Mouse (Mus musculus): ENCODE data around the gene Abcc4. TPM values are rescaled to one million over a fixed set of nuclear protein-coding genes. Genes with fewer than 3 reads are reported as not detected.
A peak's percentile ranks its signal among the peaks of the same experiment; 100 is the strongest.
"Not testable (repeated sequence)": the region's sequence is repeated elsewhere in the genome, so short reads cannot be mapped to it uniquely, and the experiment has no call there.

Gene Abcc4
- total RNA-seq, 1 experiment from 2014 or later: 13.3 TPM

GRCm38 (mm10) chr14:118691404-118691803, 14.6 kb downstream of the Abcc4 start:
- ATAC-seq (replicated peaks in 1 of 2; ENCODE audit: insufficient read depth in 1 of 2, low FRiP score in 2 of 2, low TSS enrichment in 1 of 2, low read depth in 1 of 2, poor library complexity in 2 of 2, severe bottlenecking in 2 of 2): no peak

GRCm38 (mm10) chr14:118690921-118691320, 15.1 kb downstream of the Abcc4 start:
- ATAC-seq (replicated peaks in 1 of 2; ENCODE audit: insufficient read depth in 1 of 2, low FRiP score in 2 of 2, low TSS enrichment in 1 of 2, low read depth in 1 of 2, poor library complexity in 2 of 2, severe bottlenecking in 2 of 2): peak; percentile 84 to 88

GRCm38 (mm10) chr14:118690336-118690735, 15.7 kb downstream of the Abcc4 start:
- 0 out of 4 replicates have a peak, but pooled peaks of 1 of the 2 experiments have one; percentile 6 for ATAC-seq (replicated peaks in 1 of 2; ENCODE audit: insufficient read depth in 1 of 2, low FRiP score in 2 of 2, low TSS enrichment in 1 of 2, low read depth in 1 of 2, poor library complexity in 2 of 2, severe bottlenecking in 2 of 2)

GRCm38 (mm10) chr14:118688643-118689042, 17.4 kb downstream of the Abcc4 start:
- ATAC-seq (replicated peaks in 1 of 2; ENCODE audit: insufficient read depth in 1 of 2, low FRiP score in 2 of 2, low TSS enrichment in 1 of 2, low read depth in 1 of 2, poor library complexity in 2 of 2, severe bottlenecking in 2 of 2): no peak

GRCm38 (mm10) chr14:118686861-118687260, 19.2 kb downstream of the Abcc4 start:
- no peak for ATAC-seq (replicated peaks in 1 of 2; ENCODE audit: insufficient read depth in 1 of 2, low FRiP score in 2 of 2, low TSS enrichment in 1 of 2, low read depth in 1 of 2, poor library complexity in 2 of 2, severe bottlenecking in 2 of 2)

GRCm38 (mm10) chr14:118685572-118685971, 20.4 kb downstream of the Abcc4 start:
- no peak for ATAC-seq (replicated peaks in 1 of 2; ENCODE audit: insufficient read depth in 1 of 2, low FRiP score in 2 of 2, low TSS enrichment in 1 of 2, low read depth in 1 of 2, poor library complexity in 2 of 2, severe bottlenecking in 2 of 2)

GRCm38 (mm10) chr14:118682339-118683034, 23.5 kb downstream of the Abcc4 start:
- 0 out of 4 replicates have a peak, but pooled peaks have one; percentile 26 to 27 for ATAC-seq (replicated peaks in 1 of 2; ENCODE audit: insufficient read depth in 1 of 2, low FRiP score in 2 of 2, low TSS enrichment in 1 of 2, low read depth in 1 of 2, poor library complexity in 2 of 2, severe bottlenecking in 2 of 2)

GRCm38 (mm10) chr14:118681087-118681486, 24.9 kb downstream of the Abcc4 start:
- no peak; a peak in 1 of 4 replicates for ATAC-seq (replicated peaks in 1 of 2; ENCODE audit: insufficient read depth in 1 of 2, low FRiP score in 2 of 2, low TSS enrichment in 1 of 2, low read depth in 1 of 2, poor library complexity in 2 of 2, severe bottlenecking in 2 of 2)

- ATAC-seq (replicated peaks in 1 of 2; ENCODE audit: insufficient read depth in 1 of 2, low FRiP score in 2 of 2, low TSS enrichment in 1 of 2, low read depth in 1 of 2, poor library complexity in 2 of 2, severe bottlenecking in 2 of 2): no peak
Measured at GRCm38 (mm10) chr14:118678279-118678985, 27.6 kb downstream of the Abcc4 start.

- ATAC-seq (replicated peaks in 1 of 2; ENCODE audit: insufficient read depth in 1 of 2, low FRiP score in 2 of 2, low TSS enrichment in 1 of 2, low read depth in 1 of 2, poor library complexity in 2 of 2, severe bottlenecking in 2 of 2): no peak
Measured at GRCm38 (mm10) chr14:118676308-118676994, 29.6 kb downstream of the Abcc4 start.

- peak; percentile 80 to 85 for ATAC-seq (replicated peaks in 1 of 2; ENCODE audit: insufficient read depth in 1 of 2, low FRiP score in 2 of 2, low TSS enrichment in 1 of 2, low read depth in 1 of 2, poor library complexity in 2 of 2, severe bottlenecking in 2 of 2)
Measured at GRCm38 (mm10) chr14:118674705-118675139, 31.3 kb downstream of the Abcc4 start.

- no peak; a peak in 1 of 4 replicates for ATAC-seq (replicated peaks in 1 of 2; ENCODE audit: insufficient read depth in 1 of 2, low FRiP score in 2 of 2, low TSS enrichment in 1 of 2, low read depth in 1 of 2, poor library complexity in 2 of 2, severe bottlenecking in 2 of 2)
Measured at GRCm38 (mm10) chr14:118674224-118674623, 31.8 kb downstream of the Abcc4 start.

- ATAC-seq (replicated peaks in 1 of 2; ENCODE audit: insufficient read depth in 1 of 2, low FRiP score in 2 of 2, low TSS enrichment in 1 of 2, low read depth in 1 of 2, poor library complexity in 2 of 2, severe bottlenecking in 2 of 2): peak; percentile 40 to 46
Measured at GRCm38 (mm10) chr14:118673501-118673900, 32.5 kb downstream of the Abcc4 start.

GRCm38 (mm10) chr14:118672931-118673330, 33.1 kb downstream of the Abcc4 start:
- ATAC-seq (replicated peaks in 1 of 2; ENCODE audit: insufficient read depth in 1 of 2, low FRiP score in 2 of 2, low TSS enrichment in 1 of 2, low read depth in 1 of 2, poor library complexity in 2 of 2, severe bottlenecking in 2 of 2): not testable (repeated sequence)

GRCm38 (mm10) chr14:118667499-118667898, 38.5 kb downstream of the Abcc4 start:
- no peak for ATAC-seq (replicated peaks in 1 of 2; ENCODE audit: insufficient read depth in 1 of 2, low FRiP score in 2 of 2, low TSS enrichment in 1 of 2, low read depth in 1 of 2, poor library complexity in 2 of 2, severe bottlenecking in 2 of 2)

GRCm38 (mm10) chr14:118664661-118665060, 41.4 kb downstream of the Abcc4 start:
- ATAC-seq (replicated peaks in 1 of 2; ENCODE audit: insufficient read depth in 1 of 2, low FRiP score in 2 of 2, low TSS enrichment in 1 of 2, low read depth in 1 of 2, poor library complexity in 2 of 2, severe bottlenecking in 2 of 2): no peak

GRCm38 (mm10) chr14:118662625-118663276, 43.3 kb downstream of the Abcc4 start:
- peak in 1 of 2 experiments; percentile 38; a peak in 2 of 4 replicates for ATAC-seq (replicated peaks in 1 of 2; ENCODE audit: insufficient read depth in 1 of 2, low FRiP score in 2 of 2, low TSS enrichment in 1 of 2, low read depth in 1 of 2, poor library complexity in 2 of 2, severe bottlenecking in 2 of 2)
